Mouse (Mus musculus): ENCODE data around the gene Crebrf. TPM values are rescaled to one million over a fixed set of nuclear protein-coding genes. Genes with fewer than 3 reads are reported as not detected.

The Crebrf gene
- polyA plus RNA-seq, 1 experiment: 0.47 TPM

DNA sequence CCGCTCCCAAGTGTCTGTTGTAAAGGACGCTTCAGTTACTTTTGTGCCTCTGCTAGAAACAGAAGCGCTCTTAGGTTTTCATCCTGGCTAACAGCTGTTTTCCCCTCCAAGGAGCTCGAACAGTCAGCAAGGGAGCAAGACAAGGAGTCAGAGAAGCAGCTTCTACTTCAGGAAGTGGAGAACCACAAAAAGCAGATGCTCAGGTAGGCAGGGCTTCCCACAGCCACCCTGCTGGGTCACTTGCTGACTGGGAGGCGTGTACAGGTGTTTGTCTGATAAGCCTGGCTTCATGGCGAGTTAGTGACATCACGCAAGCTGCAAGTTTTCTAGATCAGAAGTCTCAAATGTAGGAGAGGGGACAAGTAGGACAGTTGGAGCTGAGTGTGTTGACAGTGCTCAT, 71.1 kb downstream of the Crebrf start:
- no peaks in the 10 kb centered on the region for H3K79me2 ChIP-seq (ENCODE audit: control insufficient read depth, insufficient read depth)
- H3K36me3 ChIP-seq (ENCODE audit: control insufficient read depth, insufficient read depth): peaks cover 39% of the 10 kb centered on the region
- TF ChIP-seq CEBPB (IDR thresholded peaks at IDR 0.05; ENCODE audit: low read depth) (no peak), MAX (IDR thresholded peaks at IDR 0.05) (no peak), MYOG (IDR thresholded peaks at IDR 0.05; ENCODE audit: control insufficient read depth, extremely low read depth, insufficient read length) (no peak), CTCF (IDR thresholded peaks at IDR 0.05; ENCODE audit: control insufficient read depth, insufficient read depth, insufficient read length) (no peak), FOSL1 (IDR thresholded peaks at IDR 0.05; ENCODE audit: insufficient read depth, low read length, poor library complexity, severe bottlenecking) (no peak), MYOD1 (IDR thresholded peaks at IDR 0.05; ENCODE audit: control insufficient read depth, insufficient read length, low read depth) (no peak), USF1 (IDR thresholded peaks at IDR 0.05; ENCODE audit: low read depth) (no peak)
- no peaks in the 10 kb centered on the region for H3K27me3 ChIP-seq (ENCODE audit: control insufficient read depth, insufficient read depth, insufficient read length)
- H3K79me3 ChIP-seq (ENCODE audit: low read depth): peaks cover 1% of the 10 kb centered on the region
- no peak overlapping the region for H3K4me3 ChIP-seq (ENCODE audit: insufficient read depth, poor library complexity, severe bottlenecking)
- H3ac ChIP-seq (ENCODE audit: control insufficient read depth, insufficient read length, low read depth): no peak overlapping the region

DNA sequence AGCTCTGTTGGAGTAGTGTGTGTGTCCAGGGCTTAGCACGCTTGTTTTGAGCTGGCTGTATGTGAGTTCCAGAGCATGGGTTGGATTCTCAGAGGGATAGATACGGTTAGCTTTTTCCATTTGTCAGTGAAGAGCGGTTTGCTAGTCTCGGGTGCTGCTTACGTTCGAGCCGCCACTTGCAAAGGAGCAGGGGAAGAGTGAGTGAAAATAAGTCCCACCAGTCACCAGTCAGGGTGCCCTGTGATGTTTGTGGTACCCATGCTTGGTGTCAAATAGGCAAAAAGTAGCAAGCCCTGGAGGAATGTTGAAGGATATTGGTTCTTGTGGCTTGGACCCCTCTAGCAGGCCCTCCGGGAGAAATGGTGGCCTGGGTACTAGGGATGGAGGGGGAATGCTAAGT, 73.5 kb downstream of the Crebrf start:
- H3ac ChIP-seq (ENCODE audit: control insufficient read depth, insufficient read length, low read depth): no peak overlapping the region
- no peaks in the 10 kb centered on the region for H3K27me3 ChIP-seq (ENCODE audit: control insufficient read depth, insufficient read depth, insufficient read length)
- H3K4me3 ChIP-seq (ENCODE audit: insufficient read depth, poor library complexity, severe bottlenecking): no peak overlapping the region
- peaks cover 48% of the 10 kb centered on the region for H3K36me3 ChIP-seq (ENCODE audit: control insufficient read depth, insufficient read depth)
- TF ChIP-seq USF1 (IDR thresholded peaks at IDR 0.05; ENCODE audit: low read depth) (no peak), FOSL1 (IDR thresholded peaks at IDR 0.05; ENCODE audit: insufficient read depth, low read length, poor library complexity, severe bottlenecking) (no peak), CEBPB (IDR thresholded peaks at IDR 0.05; ENCODE audit: low read depth) (no peak), MYOD1 (IDR thresholded peaks at IDR 0.05; ENCODE audit: control insufficient read depth, insufficient read length, low read depth) (no peak), CTCF (IDR thresholded peaks at IDR 0.05; ENCODE audit: control insufficient read depth, insufficient read depth, insufficient read length) (no peak), MAX (IDR thresholded peaks at IDR 0.05) (no peak), MYOG (IDR thresholded peaks at IDR 0.05; ENCODE audit: control insufficient read depth, extremely low read depth, insufficient read length) (no peak)
- no peaks in the 10 kb centered on the region for H3K79me2 ChIP-seq (ENCODE audit: control insufficient read depth, insufficient read depth)
- H3K79me3 ChIP-seq (ENCODE audit: low read depth): peaks cover 1% of the 10 kb centered on the region

DNA sequence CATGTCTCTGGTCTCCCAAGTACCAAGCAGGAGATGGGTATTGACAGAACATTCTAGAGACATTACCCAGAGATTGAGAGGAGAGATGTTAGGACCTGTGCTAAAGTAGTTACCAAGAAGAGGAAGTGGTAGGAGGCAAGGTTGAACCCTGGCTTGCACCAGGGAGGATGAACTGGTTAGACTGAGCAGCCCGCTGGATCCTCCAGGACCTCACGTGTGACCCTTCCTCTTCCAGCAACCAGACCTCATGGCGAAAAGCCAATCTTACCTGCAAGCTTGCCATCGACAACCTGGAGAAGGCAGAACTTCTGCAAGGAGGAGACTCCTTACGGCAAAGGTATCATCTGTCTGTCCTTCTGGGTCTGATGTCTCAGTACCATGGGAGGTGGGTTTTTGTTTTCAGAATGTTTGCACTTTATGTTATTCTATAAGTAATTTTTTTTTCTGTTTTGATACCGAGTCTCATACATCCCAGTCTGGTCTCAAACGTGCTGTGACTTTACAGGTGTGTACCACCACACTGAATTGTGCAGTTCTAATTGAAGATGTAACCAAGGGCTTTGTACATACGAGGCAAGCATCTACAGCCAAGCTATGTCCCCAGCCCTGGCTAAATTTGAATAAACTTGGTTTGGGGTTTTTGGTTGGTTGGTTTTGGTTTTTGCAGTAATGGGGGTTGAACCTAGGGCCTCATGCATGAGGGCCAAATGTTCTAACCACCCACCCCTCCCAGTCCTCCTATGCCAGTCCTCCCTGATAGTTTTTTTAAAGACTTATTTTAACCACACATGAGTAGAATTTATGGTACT, 74.2 kb downstream of the Crebrf start:
- Histone ChIP-seq H3K27me3 (ENCODE audit: control insufficient read depth, insufficient read depth, insufficient read length) (no peaks in the 10 kb centered on the region), H3K36me3 (ENCODE audit: control insufficient read depth, insufficient read depth) (peaks cover 48% of the 10 kb centered on the region), H3ac (ENCODE audit: control insufficient read depth, insufficient read length, low read depth) (no peak overlapping the region), H3K79me3 (ENCODE audit: low read depth) (peaks cover 1% of the 10 kb centered on the region), H3K4me3 (ENCODE audit: insufficient read depth, poor library complexity, severe bottlenecking) (no peak overlapping the region), H3K79me2 (ENCODE audit: control insufficient read depth, insufficient read depth) (no peaks in the 10 kb centered on the region)
- TF ChIP-seq MYOG (IDR thresholded peaks at IDR 0.05; ENCODE audit: control insufficient read depth, extremely low read depth, insufficient read length): no peak

GRCm38 (mm10) chr17:26790269-26791214, 75.1 kb downstream of the Crebrf start:
- no peaks in the 10 kb centered on the region for H3K79me2 ChIP-seq (ENCODE audit: control insufficient read depth, insufficient read depth)
- H3K36me3 ChIP-seq (ENCODE audit: control insufficient read depth, insufficient read depth): peaks cover 39% of the 10 kb centered on the region
- no peak overlapping the region for H3K4me3 ChIP-seq (ENCODE audit: insufficient read depth, poor library complexity, severe bottlenecking)
- no peak overlapping the region for H3ac ChIP-seq (ENCODE audit: control insufficient read depth, insufficient read length, low read depth)
- no peaks in the 10 kb centered on the region for H3K27me3 ChIP-seq (ENCODE audit: control insufficient read depth, insufficient read depth, insufficient read length)
- no peak for TF ChIP-seq FOSL1 (IDR thresholded peaks at IDR 0.05; ENCODE audit: insufficient read depth, low read length, poor library complexity, severe bottlenecking)
- H3K79me3 ChIP-seq (ENCODE audit: low read depth): peaks cover 1% of the 10 kb centered on the region

GRCm38 (mm10) chr17:26791580-26791979, 76.1 kb downstream of the Crebrf start:
- H3K4me3 ChIP-seq (ENCODE audit: insufficient read depth, poor library complexity, severe bottlenecking): no peak overlapping the region
- H3K79me2 ChIP-seq (ENCODE audit: control insufficient read depth, insufficient read depth): no peaks in the 10 kb centered on the region
- H3K79me3 ChIP-seq (ENCODE audit: low read depth): peaks cover 1% of the 10 kb centered on the region
- no peak overlapping the region for H3ac ChIP-seq (ENCODE audit: control insufficient read depth, insufficient read length, low read depth)
- H3K27me3 ChIP-seq (ENCODE audit: control insufficient read depth, insufficient read depth, insufficient read length): no peaks in the 10 kb centered on the region
- TF ChIP-seq USF1 (IDR thresholded peaks at IDR 0.05; ENCODE audit: low read depth): no peak
- no peak for TF ChIP-seq FOSL1 (IDR thresholded peaks at IDR 0.05; ENCODE audit: insufficient read depth, low read length, poor library complexity, severe bottlenecking)
- TF ChIP-seq MYOG (IDR thresholded peaks at IDR 0.05; ENCODE audit: control insufficient read depth, extremely low read depth, insufficient read length): no peak
- no peak for TF ChIP-seq MYOD1 (IDR thresholded peaks at IDR 0.05; ENCODE audit: control insufficient read depth, insufficient read length, low read depth)
- no peak for TF ChIP-seq MAX (IDR thresholded peaks at IDR 0.05)
- TF ChIP-seq CEBPB (IDR thresholded peaks at IDR 0.05; ENCODE audit: low read depth): no peak
- no peak for TF ChIP-seq CTCF (IDR thresholded peaks at IDR 0.05; ENCODE audit: control insufficient read depth, insufficient read depth, insufficient read length)
- H3K36me3 ChIP-seq (ENCODE audit: control insufficient read depth, insufficient read depth): peaks cover 35% of the 10 kb centered on the region
